Mouse (Mus musculus): ENCODE measurements around the gene Olfr975.
"Not testable (repeated sequence)": the region's sequence is repeated elsewhere in the genome, so short reads cannot be mapped to it uniquely, and the experiment has no call there.

The Olfr975 gene

GRCm38 (mm10) chr9:39951946-39952345 lies at the start of gene Olfr975:
TSS of gene Olfr975 (minus strand) at chr9:39952046.
- no peak for DNase-seq (ENCODE audit: low read depth, low spot score)

GRCm38 (mm10) chr9:39991813-39992212 lies 40.0 kb upstream of the Olfr975 start, which contains the start of gene Olfr978:
TSS of gene Olfr978 (plus strand) at chr9:39992113.
- DNase-seq (ENCODE audit: low read depth, low spot score): no peak

- DNase-seq (ENCODE audit: low read depth, low spot score): not testable (repeated sequence)
These were observed 24.8 kb upstream of the Olfr975 start for GRCm38 (mm10) chr9:39976581-39977145.

GRCm38 (mm10) chr9:39961033-39961432 lies 9.2 kb upstream of the Olfr975 start, which contains the start of gene Olfr976:
TSS of gene Olfr976 (minus strand) at chr9:39961133.
- DNase-seq (ENCODE audit: low read depth, low spot score): not testable (repeated sequence)

GRCm38 (mm10) chr9:39937201-39937600 lies 14.6 kb downstream of the Olfr975 start, which contains the start of gene Olfr974:
TSS of gene Olfr974 (plus strand) at chr9:39937501.
- DNase-seq (ENCODE audit: low read depth, low spot score): no peak

GRCm38 (mm10) chr9:39928837-39929236 lies 23.0 kb downstream of the Olfr975 start:
- DNase-seq (ENCODE audit: low read depth, low spot score): not testable (repeated sequence)

GRCm38 (mm10) chr9:39927975-39928836 lies 23.6 kb downstream of the Olfr975 start:
- not testable (repeated sequence) for DNase-seq (ENCODE audit: low read depth, low spot score)

- no peak for DNase-seq (ENCODE audit: low read depth, low spot score)
These were observed 41.9 kb downstream of the Olfr975 start for GRCm38 (mm10) chr9:39909939-39910338.

GRCm38 (mm10) chr9:39907036-39907435 lies 44.8 kb downstream of the Olfr975 start, which contains the start of gene Olfr229:
TSS of gene Olfr229 (plus strand) at chr9:39907336.
- DNase-seq (ENCODE audit: low read depth, low spot score): no peak

- DNase-seq (ENCODE audit: low read depth, low spot score): no peak
These were observed 46.7 kb downstream of the Olfr975 start for GRCm38 (mm10) chr9:39905106-39905505.
